Mouse (Mus musculus): ENCODE data around the gene Cyb561d1. TPM values are rescaled to one million over a fixed set of nuclear protein-coding genes. Genes with fewer than 3 reads are reported as not detected.
A peak's percentile ranks its signal among the peaks of the same experiment; 100 is the strongest.

Gene Cyb561d1
- total and polyA plus RNA-seq, 3 experiments = 4.9 to 5.7 (median 5.4) TPM

DNA sequence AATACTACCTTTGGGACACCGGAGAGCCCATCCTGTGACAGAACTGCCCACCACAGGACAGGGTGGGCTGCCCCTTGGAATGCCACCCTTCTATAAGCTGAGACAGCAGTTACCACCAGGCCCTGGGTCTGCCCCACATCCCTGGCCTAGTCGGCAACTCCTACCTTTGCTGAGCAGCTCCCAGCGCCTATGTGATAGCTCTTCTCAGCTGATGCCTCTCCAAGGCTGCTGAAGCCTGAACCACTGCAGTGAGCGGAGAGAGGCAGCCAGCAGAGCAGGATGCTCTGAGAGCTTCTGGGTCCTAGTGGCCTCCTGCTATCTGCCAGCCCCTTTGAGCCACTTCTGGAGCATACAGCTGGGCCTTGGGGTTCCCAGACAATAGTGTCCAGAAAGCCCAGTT, 46.4 kb downstream of the Cyb561d1 start, which contains the start of gene Gpr61:
Gpr61 (minus strand) TSS at position 227 of the 400 bp plus-strand sequence.
- intact Hi-C loops (cut with DNase I) = no loop called here
- Histone ChIP-seq H3K4me3 (no peak within 1 kb of the TSS), H3K27ac (no peak within 1 kb of the TSS), H3K4me1 (ENCODE audit: control insufficient read depth, insufficient read depth, low read length) (no peaks in the 10 kb centered on the region), H3K36me3 (ENCODE audit: control insufficient read depth, insufficient read depth, low read length) (no peaks in the 10 kb centered on the region), H3K79me2 (replicated peaks; ENCODE audit: control insufficient read depth, insufficient read depth, low read length) (no peaks in the 10 kb centered on the region), H3K9ac (ENCODE audit: low read depth, low read length) (no peak within 1 kb of the TSS), H3K27me3 (ENCODE audit: control insufficient read depth, insufficient read depth, low read length) (no peaks in the 10 kb centered on the region)
- WGBS = 49% methylated on average over 4 of the region's 4 CpGs
- no peak for TF ChIP-seq EP300 (IDR thresholded peaks at IDR 0.05; ENCODE audit: insufficient read depth, low read depth, low read length)
- TF ChIP-seq POLR2A (IDR thresholded peaks at IDR 0.05; ENCODE audit: insufficient read depth, low read depth, low read length) = no peak
- no peak for TF ChIP-seq CTCF (IDR thresholded peaks at IDR 0.05)
- no peak for DNase-seq

DNA sequence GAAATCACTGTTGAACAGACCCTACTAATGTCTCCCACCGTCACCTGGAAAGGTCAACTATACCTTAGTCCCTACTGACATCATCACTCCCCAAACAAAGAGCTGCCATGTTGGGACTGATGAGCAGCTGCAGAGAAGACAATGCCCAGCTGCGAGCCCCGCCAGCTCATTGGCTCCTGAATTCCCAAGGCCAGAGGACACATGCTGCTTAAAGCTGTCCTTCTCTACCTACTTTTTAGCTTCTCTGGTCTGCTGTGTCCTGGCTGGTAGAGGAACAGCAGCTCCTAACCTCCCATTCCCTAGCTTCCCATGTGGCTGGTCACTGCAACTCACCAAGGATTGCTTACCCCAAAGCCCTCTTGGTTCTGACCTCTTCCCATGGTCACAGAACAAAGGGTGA, 48.7 kb downstream of the Cyb561d1 start:
- no peak for DNase-seq
- Histone ChIP-seq H3K27me3 (ENCODE audit: control insufficient read depth, insufficient read depth, low read length) (no peaks in the 10 kb centered on the region), H3K4me3 (no peak overlapping the region), H3K36me3 (ENCODE audit: control insufficient read depth, insufficient read depth, low read length) (no peaks in the 10 kb centered on the region), H3K79me2 (replicated peaks; ENCODE audit: control insufficient read depth, insufficient read depth, low read length) (no peaks in the 10 kb centered on the region), H3K4me1 (ENCODE audit: control insufficient read depth, insufficient read depth, low read length) (peaks cover 2% of the 10 kb centered on the region), H3K9ac (ENCODE audit: low read depth, low read length) (no peak overlapping the region), H3K27ac (no peak overlapping the region)
- 91% methylated on average over 3 of the region's 3 CpGs for WGBS
- intact Hi-C loops (cut with DNase I) = no loop called here
- TF ChIP-seq POLR2A (IDR thresholded peaks at IDR 0.05; ENCODE audit: insufficient read depth, low read depth, low read length) (no peak), EP300 (IDR thresholded peaks at IDR 0.05; ENCODE audit: insufficient read depth, low read depth, low read length) (no peak), CTCF (IDR thresholded peaks at IDR 0.05) (no peak)

DNA sequence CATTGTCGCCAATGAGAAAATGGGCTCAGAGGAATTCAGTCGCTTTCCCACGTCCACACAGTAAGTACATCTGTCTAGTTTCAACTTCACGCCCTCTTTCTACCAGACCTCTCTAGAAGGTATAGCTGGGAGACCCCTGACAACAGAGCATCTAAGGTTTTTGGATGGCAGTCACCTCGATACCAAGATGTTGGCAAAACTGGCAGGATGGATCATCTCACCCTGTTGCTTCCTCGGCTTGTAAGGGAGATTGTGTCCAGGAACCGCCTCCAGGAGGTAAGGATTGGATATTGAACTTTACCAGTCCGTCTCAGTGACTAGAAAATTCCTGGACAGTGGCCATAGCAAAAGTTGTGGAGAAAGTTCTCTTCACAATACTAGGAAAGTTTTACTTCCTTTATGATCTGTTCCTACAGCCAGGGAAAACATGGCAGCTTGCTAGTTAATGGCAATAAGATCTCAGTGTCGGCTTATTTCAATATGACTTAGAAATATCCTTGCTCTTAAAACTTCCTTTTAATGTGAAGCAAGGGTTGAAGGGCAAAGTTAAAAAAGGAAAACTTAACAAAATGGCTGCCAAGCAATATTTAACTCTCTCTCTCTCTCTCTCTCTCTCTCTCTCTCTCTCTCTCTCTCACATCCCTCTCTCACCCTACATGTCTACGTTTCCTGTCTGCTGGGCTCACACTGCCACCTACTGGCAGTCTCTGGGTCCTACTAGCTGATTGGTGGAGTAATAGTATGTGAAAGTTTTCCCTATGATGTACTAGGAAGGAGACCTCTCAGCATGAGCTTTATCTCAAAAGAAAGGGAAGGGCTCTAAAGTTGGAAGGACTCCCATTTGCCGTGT, 53.4 kb downstream of the Cyb561d1 start:
- Histone ChIP-seq H3K9ac (ENCODE audit: low read depth, low read length) (no peak overlapping the region), H3K27me3 (ENCODE audit: control insufficient read depth, insufficient read depth, low read length) (no peaks in the 10 kb centered on the region), H3K27ac (peak overlapping the region; percentile 31; the same call in 1 of the 2 replicates), H3K4me1 (ENCODE audit: control insufficient read depth, insufficient read depth, low read length) (peaks cover 6% of the 10 kb centered on the region), H3K4me3 (no peak overlapping the region), H3K36me3 (ENCODE audit: control insufficient read depth, insufficient read depth, low read length) (peaks cover 3% of the 10 kb centered on the region; the same call in 1 of the 2 replicates), H3K79me2 (replicated peaks; ENCODE audit: control insufficient read depth, insufficient read depth, low read length) (peaks cover 2% of the 10 kb centered on the region; the same call in 1 of the 2 replicates)
- WGBS = 51% methylated on average over 11 of the region's 11 CpGs
- intact Hi-C loops (cut with DNase I) = loop anchor here (1.0 to 5.0 kb wide), 6 partner anchors 63 to 450 kb away; partner anchors contain the start of gene Ahcyl1
- TF ChIP-seq CTCF (IDR thresholded peaks at IDR 0.05) (peak; percentile 89), EP300 (IDR thresholded peaks at IDR 0.05; ENCODE audit: insufficient read depth, low read depth, low read length) (peak; percentile 95), POLR2A (IDR thresholded peaks at IDR 0.05; ENCODE audit: insufficient read depth, low read depth, low read length) (0 out of 2 replicates have a peak, but pooled peaks have one; percentile 25)
- peak; percentile 84 to 88 for DNase-seq

DNA sequence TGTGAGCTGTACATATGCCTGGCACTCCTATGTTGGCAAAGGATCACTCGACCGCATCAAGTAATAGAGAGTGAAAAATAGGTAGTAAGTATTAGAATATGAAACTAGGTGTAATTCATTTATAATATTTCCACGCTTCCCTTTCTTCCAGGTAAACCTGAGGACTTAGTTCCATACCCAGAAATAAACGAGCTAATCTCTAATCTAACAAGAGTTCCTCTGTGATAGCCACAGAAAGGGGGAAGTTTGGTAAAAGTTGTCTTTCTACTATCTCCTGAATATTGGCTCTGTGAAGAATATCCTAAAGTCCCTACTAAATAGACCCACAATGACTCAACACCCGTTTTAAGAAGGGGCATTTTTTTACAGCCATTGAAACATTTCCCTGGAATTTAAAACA, 54.3 kb downstream of the Cyb561d1 start:
- H3K9ac ChIP-seq (ENCODE audit: low read depth, low read length) = peak overlapping the region; percentile 41
- H3K27ac ChIP-seq = peak overlapping the region; percentile 96
- peaks cover 2% of the 10 kb centered on the region for H3K79me2 ChIP-seq (replicated peaks; ENCODE audit: control insufficient read depth, insufficient read depth, low read length)
- intact Hi-C loops (cut with DNase I) = loop anchor here (1.0 to 5.0 kb wide), 5 partner anchors 62 to 449 kb away; partner anchors contain the start of gene Ahcyl1
- whole genome bisulfite sequencing = 52% methylated on average over 5 of the region's 5 CpGs
- no peak for TF ChIP-seq POLR2A (IDR thresholded peaks at IDR 0.05; ENCODE audit: insufficient read depth, low read depth, low read length)
- TF ChIP-seq EP300 (IDR thresholded peaks at IDR 0.05; ENCODE audit: insufficient read depth, low read depth, low read length) = no peak
- TF ChIP-seq CTCF (IDR thresholded peaks at IDR 0.05) = no peak
- DNase-seq = no peak
- H3K4me3 ChIP-seq = peak overlapping the region; percentile 95
- H3K27me3 ChIP-seq (ENCODE audit: control insufficient read depth, insufficient read depth, low read length) = no peaks in the 10 kb centered on the region
- H3K36me3 ChIP-seq (ENCODE audit: control insufficient read depth, insufficient read depth, low read length) = peaks cover 3% of the 10 kb centered on the region; the same call in 1 of the 2 replicates
- peaks cover 6% of the 10 kb centered on the region for H3K4me1 ChIP-seq (ENCODE audit: control insufficient read depth, insufficient read depth, low read length)

Other genes starting within 250 kb of the Cyb561d1 start
- not detected for gene Gstm3, start 231.9 kb downstream of the Cyb561d1 start, total RNA-seq (2021)
- 0.08 TPM in 1 of 2 replicates, not detected in the other for gene Gstm3, start 231.9 kb downstream of the Cyb561d1 start, polyA plus RNA-seq (2012; rRNA removed)
- gene Gstm2, start 214.8 kb downstream of the Cyb561d1 start, total RNA-seq (2021) = 100 to 1,000 TPM; 214 to 222 TPM
- 169 and 280 TPM in 2 replicates for gene Gstm2, start 214.8 kb downstream of the Cyb561d1 start, polyA plus RNA-seq (2012; rRNA removed)
- gene Gstm1, start 183.2 kb downstream of the Cyb561d1 start, total RNA-seq (2021) = 100 to 1,000 TPM; 334 to 410 TPM
- 602 and 658 TPM in 2 replicates for gene Gstm1, start 183.2 kb downstream of the Cyb561d1 start, polyA plus RNA-seq (2012; rRNA removed)
- gene Gstm4, start 156.3 kb downstream of the Cyb561d1 start, total RNA-seq (2021) = 10 to 100 TPM; 11.7 to 11.9 TPM
- 17.1 and 24.6 TPM in 2 replicates for gene Gstm4, start 156.3 kb downstream of the Cyb561d1 start, polyA plus RNA-seq (2012; rRNA removed)
- 1 to 10 TPM; 4.1 to 4.6 TPM for gene Ampd2, start 114.6 kb downstream of the Cyb561d1 start, total RNA-seq (2021)
- gene Ampd2, start 114.6 kb downstream of the Cyb561d1 start, polyA plus RNA-seq (2012; rRNA removed) = 25.9 and 26.3 TPM in 2 replicates
- under 1 TPM in 1 of 2 experiments, not detected in 1; 0.11 TPM for gene Gnat2, start 108.4 kb downstream of the Cyb561d1 start, total RNA-seq (2021)
- gene Gnat2, start 108.4 kb downstream of the Cyb561d1 start, polyA plus RNA-seq (2012; rRNA removed) = not detected in 2 replicates
- gene Gnai3, start 55.1 kb downstream of the Cyb561d1 start, total RNA-seq (2021) = 10 to 100 TPM; 16.5 to 18.1 TPM
- gene Gnai3, start 55.1 kb downstream of the Cyb561d1 start, polyA plus RNA-seq (2012; rRNA removed) = 7.5 and 18.7 TPM in 2 replicates
- gene Gpr61, start 46.3 kb downstream of the Cyb561d1 start, total RNA-seq (2021) = not detected
- gene Gpr61, start 46.3 kb downstream of the Cyb561d1 start, polyA plus RNA-seq (2012; rRNA removed) = 0.04 TPM in 1 of 2 replicates, not detected in the other
- 10 to 100 TPM; 16.8 to 17.7 TPM for gene Amigo1, start 14.9 kb downstream of the Cyb561d1 start, total RNA-seq (2021)
- 16.4 and 18.6 TPM in 2 replicates for gene Amigo1, start 14.9 kb downstream of the Cyb561d1 start, polyA plus RNA-seq (2012; rRNA removed)
- 1 to 10 TPM; 1.8 to 2.6 TPM for gene Atxn7l2, start 9.7 kb upstream of the Cyb561d1 start, total RNA-seq (2021)
- 4.1 and 4.2 TPM in 2 replicates for gene Atxn7l2, start 9.7 kb upstream of the Cyb561d1 start, polyA plus RNA-seq (2012; rRNA removed)
- 1 to 10 TPM in 1 of 2 experiments, under 1 TPM in 1; 0.77 to 1.2 TPM for gene Sypl2, start 25.4 kb upstream of the Cyb561d1 start, total RNA-seq (2021)
- 0.44 and 0.64 TPM in 2 replicates for gene Sypl2, start 25.4 kb upstream of the Cyb561d1 start, polyA plus RNA-seq (2012; rRNA removed)
- gene Psma5, start 55.7 kb upstream of the Cyb561d1 start, total RNA-seq (2021) = 10 to 100 TPM; 48.1 to 49.9 TPM
- gene Psma5, start 55.7 kb upstream of the Cyb561d1 start, polyA plus RNA-seq (2012; rRNA removed) = 42.4 and 75.5 TPM in 2 replicates
- gene Sort1, start 82.9 kb upstream of the Cyb561d1 start, total RNA-seq (2021) = 10 to 100 TPM; 17.4 to 19.2 TPM
- gene Sort1, start 82.9 kb upstream of the Cyb561d1 start, polyA plus RNA-seq (2012; rRNA removed) = 33.7 and 51.9 TPM in 2 replicates
- 10 to 100 TPM; 35.8 to 51.2 TPM for gene Mybphl, start 163.7 kb upstream of the Cyb561d1 start, total RNA-seq (2021)
- gene Mybphl, start 163.7 kb upstream of the Cyb561d1 start, polyA plus RNA-seq (2012; rRNA removed) = 268 and 304 TPM in 2 replicates
- gene Psrc1, start 182.6 kb upstream of the Cyb561d1 start, total RNA-seq (2021) = under 1 TPM; 0.16 to 0.34 TPM
- gene Psrc1, start 182.6 kb upstream of the Cyb561d1 start, polyA plus RNA-seq (2012; rRNA removed) = 0.59 and 0.64 TPM in 2 replicates
- 1 to 10 TPM; 6.4 to 7.2 TPM for gene Celsr2, start 214.3 kb upstream of the Cyb561d1 start, total RNA-seq (2021)
- 5.2 and 5.4 TPM in 2 replicates for gene Celsr2, start 214.3 kb upstream of the Cyb561d1 start, polyA plus RNA-seq (2012; rRNA removed)
- gene Sars, start 244.0 kb upstream of the Cyb561d1 start, total RNA-seq (2021) = 10 to 100 TPM; 69.4 to 83.4 TPM
- gene Sars, start 244.0 kb upstream of the Cyb561d1 start, polyA plus RNA-seq (2012; rRNA removed) = 24.1 and 34.4 TPM in 2 replicates

All from heart, adult 2 months (tissue).